Mouse (Mus musculus): ENCODE data around the gene Ppp1r7. TPM values are rescaled to one million over a fixed set of nuclear protein-coding genes. Genes with fewer than 3 reads are reported as not detected.
"Not testable (repeated sequence)": the region's sequence is repeated elsewhere in the genome, so short reads cannot be mapped to it uniquely, and the experiment has no call there.

The Ppp1r7 gene
- polyA plus RNA-seq (2012; rRNA removed): 1.2 and 2.6 TPM in 2 replicates

DNA sequence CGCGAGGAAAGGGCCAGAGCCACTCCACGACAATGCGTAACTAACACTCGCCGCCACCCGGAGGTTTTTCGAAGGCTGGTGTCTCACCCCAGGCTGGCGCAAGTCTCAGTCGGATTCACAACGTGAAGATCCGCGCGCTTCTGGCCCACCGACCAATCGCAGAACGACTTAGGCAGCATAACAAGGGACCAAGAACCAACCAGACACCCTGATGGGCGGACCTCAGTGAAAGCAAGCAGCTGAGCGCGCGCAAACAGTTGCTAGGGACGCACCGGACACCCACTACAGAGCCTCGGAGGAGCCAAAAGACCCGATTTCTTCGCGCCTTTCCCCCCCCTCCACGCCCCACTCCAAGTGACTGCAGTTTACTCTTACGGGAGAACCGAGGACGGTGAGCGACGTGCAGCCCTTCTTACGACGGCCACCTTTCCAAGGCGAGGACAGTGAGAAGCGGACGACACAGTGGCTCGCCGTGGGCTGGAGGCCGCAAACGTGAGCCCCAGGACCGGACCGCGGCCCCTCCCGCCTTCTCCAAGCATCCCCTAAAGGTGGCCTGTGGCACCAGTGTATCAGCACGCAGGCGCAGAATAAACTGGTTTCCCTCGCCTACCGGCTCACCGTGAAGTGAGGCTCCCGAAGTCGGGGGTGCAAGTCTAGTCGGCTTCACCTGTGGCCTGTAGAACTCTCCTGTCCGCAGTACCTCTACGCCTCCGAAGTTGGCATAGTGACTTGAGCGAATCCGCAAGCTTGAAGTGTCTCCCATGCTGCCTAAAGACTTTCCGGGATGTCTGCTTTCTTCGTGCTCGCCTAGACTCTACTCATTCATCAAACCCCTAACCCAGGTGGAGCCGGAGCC, at the start of gene Ppp1r7, which contains the start of gene Pask:
Gene Ppp1r7, plus strand, starts transcription at position 207 of the 856 bp plus-strand sequence.
Gene Pask, minus strand, starts transcription at position 835 of the 856 bp plus-strand sequence.
- Histone ChIP-seq H3K27me3 (ENCODE audit: control insufficient read depth, insufficient read depth, low read length) (no peaks in the 10 kb centered on the region), H3K4me3 (ENCODE audit: low read depth, low read length) (peak within 1 kb of the TSS; percentile 67), H3K4me1 (ENCODE audit: control insufficient read depth, insufficient read depth, insufficient read length, low read length) (no peaks in the 10 kb centered on the region; the same call in 1 of the 2 replicates), H3K36me3 (ENCODE audit: control insufficient read depth, insufficient read depth, low read length) (peaks cover 4% of the 10 kb centered on the region; the same call in 1 of the 2 replicates), H3K27ac (ENCODE audit: insufficient read depth, low read depth, low read length) (no peak within 1 kb of the TSS)
- WGBS: under 1% methylated on average over 63 of the region's 63 CpGs
- TF ChIP-seq POLR2A (IDR thresholded peaks at IDR 0.05; ENCODE audit: low read depth, low read length) (no peak), CTCF (IDR thresholded peaks at IDR 0.05; ENCODE audit: extremely low read depth, insufficient read length, insufficient replicate concordance, low read depth, low read length) (no peak)

DNA sequence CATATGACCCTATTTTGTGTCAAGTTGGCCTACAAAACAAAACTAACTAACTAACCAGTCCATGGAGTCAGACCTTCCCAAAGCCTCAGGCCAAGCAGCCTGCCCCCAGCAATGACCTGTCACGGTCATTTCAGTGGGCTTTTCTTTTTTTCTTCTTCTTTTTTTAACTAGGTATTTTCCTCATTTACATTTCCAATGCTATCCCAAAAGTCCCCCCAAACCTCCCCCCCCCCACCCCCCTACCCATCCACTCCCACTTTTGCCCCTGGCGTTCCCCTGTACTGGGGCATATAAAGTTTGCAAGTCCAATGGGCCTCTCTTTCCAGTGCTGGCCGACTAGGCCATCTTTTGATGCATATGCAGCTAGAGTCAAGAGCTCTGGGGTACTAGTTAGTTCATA, 48.2 kb upstream of the Ppp1r7 start:
- H3K27me3 ChIP-seq (ENCODE audit: control insufficient read depth, insufficient read depth, low read length); H3K4me3 ChIP-seq (ENCODE audit: low read depth, low read length); H3K4me1 ChIP-seq (ENCODE audit: control insufficient read depth, insufficient read depth, insufficient read length, low read length); H3K27ac ChIP-seq (ENCODE audit: insufficient read depth, low read depth, low read length): not testable (repeated sequence)
- H3K36me3 ChIP-seq (ENCODE audit: control insufficient read depth, insufficient read depth, low read length): peaks cover 15% of the 10 kb centered on the region; the same call in 1 of the 2 replicates
- WGBS: 84% methylated on average over 3 of the region's 3 CpGs

DNA sequence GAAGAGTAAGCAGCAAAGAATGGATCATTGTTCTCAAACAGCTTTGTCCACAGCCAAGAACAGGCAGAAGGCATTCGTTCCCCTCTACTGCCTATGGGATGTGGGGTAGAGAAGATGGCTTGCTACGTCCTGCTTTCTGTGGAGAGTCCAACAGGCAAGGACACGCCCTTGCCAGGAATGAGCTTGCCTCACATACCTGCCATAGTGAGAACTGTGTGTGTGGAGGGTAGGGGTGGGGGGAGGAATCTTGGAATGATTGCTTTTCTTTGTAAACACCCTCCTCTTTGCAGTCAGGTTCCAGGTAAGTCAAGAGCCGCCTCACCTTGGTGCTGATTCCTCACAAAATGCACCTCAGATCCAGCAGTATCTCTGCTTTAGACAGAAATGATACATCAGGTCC, 42.9 kb upstream of the Ppp1r7 start:
- no peak overlapping the region for H3K4me3 ChIP-seq (ENCODE audit: low read depth, low read length)
- no peak overlapping the region for H3K27ac ChIP-seq (ENCODE audit: insufficient read depth, low read depth, low read length)
- no peaks in the 10 kb centered on the region for H3K27me3 ChIP-seq (ENCODE audit: control insufficient read depth, insufficient read depth, low read length)
- H3K36me3 ChIP-seq (ENCODE audit: control insufficient read depth, insufficient read depth, low read length): peaks cover 32% of the 10 kb centered on the region
- no peak for TF ChIP-seq POLR2A (IDR thresholded peaks at IDR 0.05; ENCODE audit: low read depth, low read length)
- no peak for TF ChIP-seq CTCF (IDR thresholded peaks at IDR 0.05; ENCODE audit: extremely low read depth, insufficient read length, insufficient replicate concordance, low read depth, low read length)
- 65% methylated on average over 4 of the region's 4 CpGs for WGBS
- no peaks in the 10 kb centered on the region for H3K4me1 ChIP-seq (ENCODE audit: control insufficient read depth, insufficient read depth, insufficient read length, low read length)

DNA sequence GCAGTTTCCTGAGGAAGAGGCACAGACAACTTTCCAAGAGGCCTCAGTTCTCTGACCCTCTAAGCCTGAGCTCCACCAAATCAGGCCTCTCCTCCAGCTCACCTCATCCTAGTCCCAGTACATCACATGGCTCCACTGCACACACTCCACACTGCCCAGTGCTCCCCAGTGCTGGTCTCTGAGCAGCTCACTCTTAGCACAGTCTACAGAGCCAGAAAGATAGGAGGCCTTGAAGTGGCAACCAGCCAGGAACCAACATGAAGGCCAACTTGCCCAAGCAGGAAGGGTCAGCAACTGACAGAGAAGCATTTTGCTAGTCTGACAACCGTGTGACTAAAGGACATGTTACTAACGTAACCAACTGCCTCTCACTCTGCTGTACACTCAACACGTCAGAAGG, 42.1 kb upstream of the Ppp1r7 start:
- TF ChIP-seq CTCF (IDR thresholded peaks at IDR 0.05; ENCODE audit: extremely low read depth, insufficient read length, insufficient replicate concordance, low read depth, low read length) (no peak), POLR2A (IDR thresholded peaks at IDR 0.05; ENCODE audit: low read depth, low read length) (no peak)
- Histone ChIP-seq H3K27ac (ENCODE audit: insufficient read depth, low read depth, low read length) (no peak overlapping the region), H3K27me3 (ENCODE audit: control insufficient read depth, insufficient read depth, low read length) (no peaks in the 10 kb centered on the region), H3K4me3 (ENCODE audit: low read depth, low read length) (no peak overlapping the region), H3K4me1 (ENCODE audit: control insufficient read depth, insufficient read depth, insufficient read length, low read length) (no peaks in the 10 kb centered on the region), H3K36me3 (ENCODE audit: control insufficient read depth, insufficient read depth, low read length) (peaks cover 32% of the 10 kb centered on the region)
- 85% methylated on average over 3 of the region's 3 CpGs for WGBS

DNA sequence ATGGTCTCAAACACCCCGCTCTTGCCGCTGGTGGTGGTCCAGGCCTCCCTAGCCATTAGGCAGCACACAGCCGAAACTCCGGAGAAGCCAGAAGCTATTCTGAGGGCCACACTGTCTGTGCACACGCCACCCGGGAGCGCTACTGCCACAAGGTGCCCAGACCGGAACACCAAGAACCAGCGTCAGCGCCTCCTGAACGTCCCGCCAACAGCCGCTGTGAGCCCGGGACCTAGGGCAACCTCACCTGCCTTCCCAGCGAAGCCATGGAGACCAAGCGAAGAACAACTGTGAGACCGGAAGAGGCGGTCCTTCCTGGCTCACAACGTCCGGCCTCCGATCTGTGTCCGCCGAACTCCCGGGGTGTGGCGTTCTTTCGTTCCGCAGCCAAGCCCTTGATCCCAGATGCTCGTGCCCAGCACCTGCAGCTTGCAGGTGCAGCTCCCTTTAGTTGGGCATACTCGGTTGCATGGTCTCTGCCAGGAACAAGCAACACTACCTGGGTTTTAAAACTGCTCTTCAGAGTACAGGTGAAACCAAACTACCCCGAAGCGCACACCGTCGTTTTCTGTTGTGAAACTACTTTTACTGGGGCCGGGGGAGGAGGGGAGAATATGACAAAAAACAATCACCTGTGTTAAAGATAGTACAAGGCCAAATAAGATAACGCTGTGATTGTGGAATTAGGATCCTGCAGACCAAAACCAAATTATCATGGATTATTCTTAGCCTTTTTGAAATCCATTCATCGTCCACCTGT, 36.9 kb upstream of the Ppp1r7 start, which contains the start of gene Mterf4:
Gene Mterf4, minus strand, starts transcription at position 335 of the 757 bp plus-strand sequence.
- 0 out of 2 replicates have a peak within 1 kb of the TSS, but pooled peaks have one; percentile 6 for H3K27ac ChIP-seq (ENCODE audit: insufficient read depth, low read depth, low read length)
- 4% methylated on average over 36 of the region's 36 CpGs for WGBS

DNA sequence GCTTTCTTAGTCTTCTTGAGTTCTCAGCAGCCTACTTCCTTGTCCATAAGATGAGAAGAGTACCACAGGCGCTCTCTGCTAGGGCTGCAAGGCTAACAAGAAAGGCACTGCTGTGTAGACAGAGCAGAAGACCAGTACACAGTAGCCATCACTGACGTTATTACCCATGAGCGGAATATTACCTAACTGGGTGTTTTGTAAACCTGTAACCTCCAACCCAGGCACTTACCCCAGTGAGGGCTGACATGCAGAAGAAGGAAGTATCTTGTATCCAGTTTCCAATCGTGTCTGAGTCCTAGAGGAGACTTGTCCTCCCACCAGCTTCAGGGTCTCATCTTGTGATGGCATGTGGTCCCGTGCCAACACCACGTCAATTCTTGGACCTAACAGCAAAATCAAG, 18.7 kb upstream of the Ppp1r7 start:
- no peak overlapping the region for H3K4me3 ChIP-seq (ENCODE audit: low read depth, low read length)
- H3K4me1 ChIP-seq (ENCODE audit: control insufficient read depth, insufficient read depth, insufficient read length, low read length): no peaks in the 10 kb centered on the region
- TF ChIP-seq POLR2A (IDR thresholded peaks at IDR 0.05; ENCODE audit: low read depth, low read length): no peak
- no peak for TF ChIP-seq CTCF (IDR thresholded peaks at IDR 0.05; ENCODE audit: extremely low read depth, insufficient read length, insufficient replicate concordance, low read depth, low read length)
- H3K36me3 ChIP-seq (ENCODE audit: control insufficient read depth, insufficient read depth, low read length): no peaks in the 10 kb centered on the region; the same call in none of the 2 replicates
- WGBS: 88% methylated on average over 6 of the region's 6 CpGs
- H3K27ac ChIP-seq (ENCODE audit: insufficient read depth, low read depth, low read length): no peak overlapping the region
- H3K27me3 ChIP-seq (ENCODE audit: control insufficient read depth, insufficient read depth, low read length): no peaks in the 10 kb centered on the region

More for the DNA sequence above, 36.9 kb upstream of the Ppp1r7 start, which contains the start of gene Mterf4:
- no peak for TF ChIP-seq CTCF (IDR thresholded peaks at IDR 0.05; ENCODE audit: extremely low read depth, insufficient read length, insufficient replicate concordance, low read depth, low read length)
- TF ChIP-seq POLR2A (IDR thresholded peaks at IDR 0.05; ENCODE audit: low read depth, low read length): no peak
- Histone ChIP-seq H3K4me1 (ENCODE audit: control insufficient read depth, insufficient read depth, insufficient read length, low read length) (no peaks in the 10 kb centered on the region), H3K27me3 (ENCODE audit: control insufficient read depth, insufficient read depth, low read length) (no peaks in the 10 kb centered on the region), H3K36me3 (ENCODE audit: control insufficient read depth, insufficient read depth, low read length) (peaks cover 13% of the 10 kb centered on the region), H3K4me3 (ENCODE audit: low read depth, low read length) (peak within 1 kb of the TSS; percentile 95)

DNA sequence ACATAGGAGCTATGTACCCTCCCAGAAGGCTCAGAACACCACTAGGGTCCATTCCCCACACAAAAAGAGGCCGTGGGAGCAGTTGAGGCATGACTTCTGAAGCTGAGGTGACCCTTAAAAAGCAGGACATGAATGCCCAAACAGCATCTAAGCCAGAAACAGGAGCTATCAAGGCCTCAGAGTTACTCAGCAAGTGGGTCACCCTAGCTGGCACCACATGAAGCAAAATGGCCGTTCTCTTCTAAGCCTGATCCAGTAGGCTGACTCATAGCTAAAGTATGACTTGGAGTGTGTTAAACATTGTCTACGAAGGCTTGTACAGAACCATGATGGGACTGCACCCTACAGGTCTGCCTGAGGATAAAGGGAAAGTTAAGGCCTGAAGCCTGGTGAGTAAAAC, 16.2 kb upstream of the Ppp1r7 start:
- Histone ChIP-seq H3K4me1 (ENCODE audit: control insufficient read depth, insufficient read depth, insufficient read length, low read length) (no peaks in the 10 kb centered on the region), H3K4me3 (ENCODE audit: low read depth, low read length) (no peak overlapping the region), H3K27me3 (ENCODE audit: control insufficient read depth, insufficient read depth, low read length) (no peaks in the 10 kb centered on the region), H3K36me3 (ENCODE audit: control insufficient read depth, insufficient read depth, low read length) (no peaks in the 10 kb centered on the region; the same call in 1 of the 2 replicates), H3K27ac (ENCODE audit: insufficient read depth, low read depth, low read length) (no peak overlapping the region)
- 68% methylated on average over 3 of the region's 3 CpGs for WGBS
- TF ChIP-seq POLR2A (IDR thresholded peaks at IDR 0.05; ENCODE audit: low read depth, low read length): no peak
- TF ChIP-seq CTCF (IDR thresholded peaks at IDR 0.05; ENCODE audit: extremely low read depth, insufficient read length, insufficient replicate concordance, low read depth, low read length): no peak

Data from small intestine, adult 2 months (tissue).